Mouse (Mus musculus): ENCODE data around the gene Srgap2. TPM values are rescaled to one million over a fixed set of nuclear protein-coding genes. Genes with fewer than 3 reads are reported as not detected.
A peak's percentile ranks its signal among the peaks of the same experiment; 100 is the strongest.

Srgap2 gene
- total RNA-seq (2014; fragmentation: Nextera tagmentation) (36.0 and 61.0 TPM in 2 replicates), total RNA-seq (2017) (14.3 and 16.5 TPM in 2 replicates)

DNA sequence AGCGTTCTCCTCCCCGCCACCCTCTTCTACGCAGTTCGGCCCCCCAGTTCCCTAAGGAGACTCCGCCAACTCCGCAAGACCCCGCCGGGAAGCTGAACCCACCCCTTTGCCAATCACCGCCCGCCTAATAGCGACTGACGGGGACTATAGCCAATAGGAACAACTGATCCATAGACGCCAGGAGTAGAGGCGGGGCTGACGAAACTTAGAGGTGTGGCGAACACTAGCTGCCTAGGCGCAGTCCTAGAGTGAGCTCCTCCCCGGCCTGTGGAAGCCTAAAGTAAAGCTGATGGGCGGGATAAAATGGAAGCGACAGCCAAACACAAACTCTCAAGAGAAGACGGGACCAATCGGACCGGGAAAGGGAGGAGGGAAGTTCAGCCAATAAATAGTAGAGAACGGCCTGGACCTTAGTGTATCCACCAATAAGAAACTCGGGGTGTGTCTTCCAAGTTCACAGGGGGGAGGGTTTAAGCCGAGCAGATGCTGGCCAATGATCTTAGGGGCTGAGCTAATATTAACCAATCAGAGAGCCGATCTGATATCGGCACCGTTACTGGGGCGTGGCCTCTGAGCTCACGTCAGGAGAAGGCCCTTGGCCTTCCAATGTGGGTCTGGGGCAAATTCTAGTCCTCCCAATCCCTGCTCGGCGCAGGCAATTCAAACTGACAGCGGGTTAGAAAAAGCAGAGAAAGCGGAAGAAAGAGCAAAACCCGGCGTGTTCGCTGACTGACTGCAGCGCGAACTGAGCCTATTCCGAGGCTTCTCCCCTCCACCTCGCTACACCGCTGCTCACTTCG lies at the start of gene Srgap2, which contains the start of gene Fam72a:
TSS of gene Srgap2 (minus strand) at position 72 of the 800 bp plus-strand sequence.
TSS of gene Fam72a (plus strand) at position 623 of the 800 bp plus-strand sequence.
- peak; percentile 63 for ATAC-seq (replicated peaks; ENCODE audit: poor library complexity, severe bottlenecking)

DNA sequence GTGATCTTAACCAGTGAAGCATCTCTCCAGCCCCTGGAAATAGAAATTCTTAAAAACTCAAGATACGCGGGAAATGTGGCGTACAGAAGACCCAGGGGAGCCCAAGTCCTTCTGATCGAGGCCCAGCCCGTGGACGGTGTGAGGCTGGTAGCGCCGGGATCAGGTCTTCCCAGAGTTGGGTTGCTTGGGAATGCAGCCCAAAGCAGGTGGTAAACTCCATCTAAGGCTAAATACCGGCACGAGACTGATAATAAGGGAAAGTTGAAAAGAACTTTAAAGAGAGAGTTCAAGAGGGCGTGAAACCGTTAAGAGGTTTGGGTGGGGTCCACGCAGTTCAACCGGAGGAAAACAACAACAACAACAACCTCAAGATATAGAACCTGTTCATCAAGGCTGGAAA lies 46.6 kb upstream of the Srgap2 start:
- ATAC-seq (replicated peaks; ENCODE audit: poor library complexity, severe bottlenecking) = peak; percentile 77

DNA sequence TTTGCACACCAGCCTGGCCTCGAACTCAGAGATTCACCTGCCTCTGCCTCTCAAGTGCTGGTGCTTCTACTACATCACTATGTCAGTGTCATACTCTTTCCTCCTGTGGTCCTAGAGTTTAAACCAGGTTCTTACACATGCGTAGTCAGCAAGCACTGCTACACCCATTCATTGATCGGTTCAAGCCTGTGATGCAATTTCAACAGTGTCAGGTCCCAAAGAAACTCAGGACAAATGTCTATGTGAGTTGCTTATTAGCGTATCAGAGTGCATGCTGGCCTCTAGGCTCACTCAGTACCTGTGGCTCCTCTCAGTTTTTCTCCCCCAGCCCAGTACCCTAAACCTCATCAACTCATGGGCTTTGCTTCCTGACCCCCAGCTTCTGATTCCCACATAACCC lies 43.2 kb upstream of the Srgap2 start:
- ATAC-seq (replicated peaks; ENCODE audit: poor library complexity, severe bottlenecking) = no peak

DNA sequence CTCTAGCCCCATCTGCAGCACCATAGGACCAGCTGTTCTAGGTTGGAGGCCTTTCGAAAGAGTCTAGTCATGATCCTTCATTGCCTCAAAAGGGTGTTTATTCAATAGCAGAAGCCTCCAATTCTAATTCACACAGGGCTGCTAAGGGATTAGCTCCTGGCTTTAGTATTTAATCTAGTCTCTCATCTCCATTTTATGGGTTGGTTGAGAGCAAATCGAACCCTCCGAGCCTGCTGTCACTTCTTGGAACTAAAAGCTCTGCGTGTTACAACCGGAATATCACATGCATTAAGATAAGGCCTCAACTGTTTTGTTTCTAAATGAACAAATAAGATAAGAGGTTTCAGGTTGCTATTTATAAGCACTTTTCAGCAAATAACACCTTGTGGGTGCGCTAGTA lies 42.6 kb upstream of the Srgap2 start:
- ATAC-seq (replicated peaks; ENCODE audit: poor library complexity, severe bottlenecking) = no peak

DNA sequence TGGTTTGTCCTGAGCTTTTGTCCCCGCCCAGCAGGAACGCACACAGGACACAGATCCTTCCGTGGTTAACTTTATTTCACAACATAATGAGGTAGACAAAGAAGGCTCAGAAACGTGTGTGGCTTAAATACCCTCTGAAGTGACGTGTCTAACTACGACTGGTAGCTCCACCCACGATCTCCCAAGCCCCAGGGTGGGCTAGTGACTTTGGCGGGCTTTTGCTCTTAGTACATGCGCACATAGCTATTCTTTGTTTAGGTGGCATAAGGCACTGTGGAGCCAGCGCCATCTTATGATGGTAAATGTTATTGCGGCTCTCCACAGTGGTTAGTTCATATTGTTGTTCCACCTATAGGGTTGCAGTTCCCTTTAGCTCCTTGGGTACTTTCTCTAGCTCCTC lies 38.9 kb upstream of the Srgap2 start:
- peak; percentile 86 for ATAC-seq (replicated peaks; ENCODE audit: poor library complexity, severe bottlenecking)

DNA sequence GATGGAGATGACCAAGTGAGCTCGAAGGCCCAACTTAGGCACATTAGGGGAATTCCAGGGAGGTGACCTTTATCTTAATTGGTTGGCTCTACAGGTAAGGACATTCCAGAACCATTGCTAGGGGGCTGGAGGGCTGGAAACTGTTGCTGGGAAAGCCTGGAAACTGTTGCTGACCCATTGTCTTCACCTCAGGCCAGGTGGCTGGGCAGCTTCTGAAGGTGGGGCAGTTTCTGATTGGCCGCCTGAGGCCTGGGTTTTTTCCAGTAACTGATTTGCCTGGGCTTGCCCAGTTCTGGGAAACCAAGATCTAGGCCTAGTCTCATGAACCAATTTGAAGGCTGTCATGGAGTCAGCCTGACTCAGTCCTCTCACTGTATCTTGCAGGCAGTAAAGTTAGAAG lies 34.9 kb upstream of the Srgap2 start:
- no peak for ATAC-seq (replicated peaks; ENCODE audit: poor library complexity, severe bottlenecking)

DNA sequence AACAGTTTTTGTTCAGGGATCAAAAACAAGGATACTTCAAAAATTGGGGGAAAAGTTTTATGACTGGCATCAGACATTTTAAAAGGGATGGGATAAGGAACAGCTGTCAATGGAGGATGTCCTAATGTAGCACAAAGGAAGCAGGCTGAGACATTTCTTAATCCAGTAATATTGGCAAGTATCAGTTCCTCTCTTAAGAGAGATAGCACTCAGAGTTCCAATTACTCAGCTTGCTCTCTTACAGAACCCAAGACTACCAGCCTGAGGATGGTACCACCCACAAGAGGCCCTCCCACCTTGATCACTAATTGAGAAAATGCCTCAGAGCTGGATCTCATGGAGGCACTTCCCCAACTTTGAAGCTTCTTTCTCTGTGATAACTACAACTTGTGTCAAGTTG lies 33.3 kb upstream of the Srgap2 start:
- peak; percentile 74 for ATAC-seq (replicated peaks; ENCODE audit: poor library complexity, severe bottlenecking)

DNA sequence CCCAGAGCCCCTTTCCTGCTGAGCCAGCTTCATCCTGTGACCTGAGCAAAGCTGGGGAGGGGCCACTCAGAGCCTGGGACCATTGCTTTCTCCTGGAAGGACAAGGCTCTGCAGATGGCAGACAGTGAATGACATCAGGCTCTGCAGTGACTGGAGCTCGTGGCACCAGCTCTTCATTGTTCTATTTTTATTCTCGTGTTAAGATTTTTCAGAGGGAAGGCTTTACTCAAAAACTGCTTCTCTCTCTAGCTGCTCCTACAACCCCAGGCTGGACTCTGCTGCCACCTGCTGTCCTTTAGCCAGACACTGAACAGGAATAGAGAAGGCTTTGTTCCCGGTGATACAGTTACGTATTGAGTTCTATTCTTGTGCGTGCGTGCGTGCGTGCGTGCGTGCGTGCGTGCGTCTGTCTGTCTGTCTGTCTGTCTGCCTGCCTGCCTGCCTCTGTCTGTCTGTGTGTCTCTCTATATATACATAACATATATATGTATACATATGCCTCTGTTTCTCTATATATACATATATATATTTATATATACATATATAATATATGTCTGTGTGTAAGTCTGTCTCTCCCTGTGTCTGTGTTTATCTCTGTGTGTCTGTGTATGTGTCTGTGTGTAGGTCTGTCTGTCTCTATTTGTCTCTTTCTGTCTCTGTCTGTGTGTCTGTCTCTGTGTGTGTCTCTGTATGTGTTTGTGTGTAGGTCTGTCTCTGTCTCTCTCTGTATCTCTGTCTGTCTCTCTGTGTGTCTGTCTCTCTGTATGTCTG lies 28.1 kb upstream of the Srgap2 start:
- ATAC-seq (replicated peaks; ENCODE audit: poor library complexity, severe bottlenecking) = peak; percentile 99

DNA sequence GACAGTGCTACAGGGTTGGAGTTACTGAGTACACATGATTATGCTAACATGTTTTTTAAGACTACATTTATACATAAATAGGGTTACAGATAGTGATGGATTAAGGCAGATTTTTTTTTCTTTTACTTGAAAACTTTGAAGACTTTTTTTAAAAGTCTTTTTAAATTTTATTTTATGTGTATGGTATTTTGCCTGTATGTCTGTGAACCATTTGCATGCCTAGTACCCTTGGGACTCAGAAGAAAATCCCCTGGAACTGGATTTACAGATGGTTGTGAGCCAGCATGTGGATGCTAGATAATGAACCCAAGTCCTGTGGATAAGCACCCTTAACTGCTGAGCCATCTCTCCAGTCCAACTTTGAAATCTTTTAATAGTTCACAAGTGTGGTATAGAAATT lies 26.3 kb upstream of the Srgap2 start:
- ATAC-seq (replicated peaks; ENCODE audit: poor library complexity, severe bottlenecking) = no peak

DNA sequence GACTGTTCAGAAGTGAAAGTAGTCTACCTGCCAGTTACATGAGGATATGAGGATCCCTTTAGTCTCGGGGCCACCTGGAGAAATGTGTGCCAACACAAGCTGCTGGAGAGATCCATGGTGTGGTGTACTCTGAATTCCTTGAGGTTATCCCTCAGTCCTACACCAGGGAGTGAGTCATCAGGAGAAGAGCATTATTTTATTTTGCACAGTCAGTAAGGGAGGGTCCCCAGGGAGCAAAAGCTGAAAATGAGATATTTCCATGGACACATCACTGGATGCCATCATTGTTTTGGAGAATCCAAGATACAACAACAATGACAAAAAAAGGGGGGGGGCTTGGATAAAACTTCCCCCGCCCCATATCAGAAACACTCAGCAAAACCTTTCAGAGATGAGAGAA lies 24.8 kb upstream of the Srgap2 start:
- no peak for ATAC-seq (replicated peaks; ENCODE audit: poor library complexity, severe bottlenecking)

DNA sequence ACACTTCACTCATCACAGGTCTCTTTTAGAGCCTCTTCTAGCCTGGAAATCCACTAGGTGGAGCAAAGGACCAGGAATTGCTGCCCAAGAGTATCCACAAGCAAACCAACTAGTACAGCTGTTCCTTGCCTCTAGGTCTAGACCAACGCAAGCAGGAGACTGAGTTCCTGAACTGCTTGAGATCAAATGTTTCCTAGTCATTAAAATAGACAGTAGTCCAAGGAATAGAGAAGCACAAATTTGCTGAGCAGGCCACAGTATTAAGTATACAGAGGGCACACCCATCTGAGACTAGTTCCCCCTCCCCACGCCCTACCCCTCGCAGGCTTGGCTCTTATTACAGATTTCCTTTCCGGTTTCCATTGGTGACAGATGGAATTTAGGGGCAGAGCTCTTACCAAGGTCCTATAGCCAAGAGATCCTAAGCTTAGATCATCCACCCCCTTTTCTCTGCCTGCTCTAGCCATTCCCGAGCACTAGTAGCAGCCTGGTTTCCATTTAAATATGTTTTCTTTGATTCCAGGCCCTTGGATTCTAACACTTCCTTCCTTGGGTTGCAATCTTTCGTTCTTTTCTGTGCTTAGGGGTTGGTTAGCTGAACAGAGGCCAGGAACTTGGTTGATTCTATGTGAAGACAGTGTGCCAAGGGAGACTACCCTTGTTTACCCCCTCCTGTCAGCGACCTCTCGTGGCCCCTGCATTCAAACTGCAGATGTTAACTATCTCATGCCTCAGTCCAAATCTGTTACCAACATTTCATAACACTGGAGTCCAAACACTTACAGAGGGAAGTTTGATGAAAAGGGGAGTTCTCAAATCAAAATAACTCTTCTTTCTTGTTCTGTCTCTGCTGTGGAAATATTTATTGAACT lies 21.6 kb upstream of the Srgap2 start:
- 0 out of 2 replicates have a peak, but pooled peaks have one; percentile 33 for ATAC-seq (replicated peaks; ENCODE audit: poor library complexity, severe bottlenecking)

DNA sequence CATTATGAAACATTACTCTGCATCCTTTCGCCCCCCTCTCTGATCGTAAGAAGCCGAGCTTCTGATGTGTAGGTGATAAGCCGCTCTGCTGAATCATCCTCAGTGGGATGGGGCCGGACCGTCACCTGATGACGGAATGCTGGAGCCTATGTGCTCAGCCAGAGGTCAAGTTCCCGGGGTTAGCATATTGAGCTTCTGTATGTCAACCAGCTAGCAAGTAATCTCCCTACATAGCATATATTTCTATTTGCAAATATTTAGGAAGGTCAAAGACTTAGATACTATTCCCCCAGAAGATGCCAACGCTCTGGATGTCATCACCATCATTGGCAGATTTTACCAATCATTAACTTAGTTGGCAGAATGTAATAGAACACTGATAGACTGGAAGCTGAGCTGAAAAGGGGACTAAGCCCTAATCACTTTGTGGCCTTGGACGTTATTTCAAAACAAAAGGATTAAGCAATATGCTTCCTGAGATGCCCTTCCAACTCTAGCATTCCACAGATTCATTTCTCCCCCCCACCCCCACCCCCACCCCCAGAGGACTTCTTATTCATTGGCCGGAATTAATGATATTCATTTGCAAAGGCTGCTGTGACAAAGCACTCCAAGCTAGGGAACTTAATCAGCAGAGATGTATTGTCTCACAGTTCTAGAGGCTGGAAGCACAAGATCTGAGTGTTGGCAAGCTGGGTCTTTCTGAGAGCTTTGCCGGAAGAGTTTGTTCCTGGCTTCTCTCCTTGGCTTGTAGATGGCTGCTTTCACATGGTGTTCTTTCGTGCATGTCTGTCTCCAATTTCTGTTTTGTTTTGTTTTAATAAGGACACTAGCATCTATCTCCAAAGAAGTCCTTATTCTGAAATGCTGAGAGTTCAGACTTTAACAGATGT lies 19.9 kb upstream of the Srgap2 start:
- peak; percentile 44; the same call in 1 of the 2 replicates for ATAC-seq (replicated peaks; ENCODE audit: poor library complexity, severe bottlenecking)

DNA sequence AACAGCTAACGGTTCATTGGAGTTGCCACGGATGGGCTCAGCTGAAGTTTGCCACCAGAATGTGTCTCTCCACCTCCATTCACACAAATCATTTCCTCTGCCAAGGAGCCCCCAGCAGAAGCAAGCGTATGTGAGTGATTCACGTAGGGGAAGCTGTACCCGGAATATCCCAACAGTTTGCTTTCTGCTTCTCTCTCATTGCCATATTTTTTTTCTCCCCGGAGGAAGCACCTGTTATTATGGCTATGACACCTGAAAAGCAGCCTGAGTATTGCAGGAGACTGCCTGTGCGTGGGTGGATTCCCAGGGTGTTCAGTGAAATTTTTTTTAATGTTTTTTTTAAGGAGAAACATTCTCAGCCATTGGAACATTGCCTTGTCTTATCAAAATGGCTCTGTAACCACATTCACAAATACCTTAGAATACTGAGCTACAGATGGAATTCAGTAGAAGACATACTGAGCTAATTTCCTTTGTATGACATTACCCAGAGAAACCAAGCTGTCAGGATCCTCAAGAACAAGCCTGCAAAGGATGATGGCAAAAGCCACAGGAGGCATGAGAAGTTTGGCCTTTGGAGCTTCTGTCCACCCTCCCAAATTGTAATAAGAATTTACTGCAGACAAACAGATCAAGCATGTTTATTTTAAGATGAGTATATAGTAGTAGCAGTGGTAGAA lies 16.9 kb upstream of the Srgap2 start:
- no peak for ATAC-seq (replicated peaks; ENCODE audit: poor library complexity, severe bottlenecking)

DNA sequence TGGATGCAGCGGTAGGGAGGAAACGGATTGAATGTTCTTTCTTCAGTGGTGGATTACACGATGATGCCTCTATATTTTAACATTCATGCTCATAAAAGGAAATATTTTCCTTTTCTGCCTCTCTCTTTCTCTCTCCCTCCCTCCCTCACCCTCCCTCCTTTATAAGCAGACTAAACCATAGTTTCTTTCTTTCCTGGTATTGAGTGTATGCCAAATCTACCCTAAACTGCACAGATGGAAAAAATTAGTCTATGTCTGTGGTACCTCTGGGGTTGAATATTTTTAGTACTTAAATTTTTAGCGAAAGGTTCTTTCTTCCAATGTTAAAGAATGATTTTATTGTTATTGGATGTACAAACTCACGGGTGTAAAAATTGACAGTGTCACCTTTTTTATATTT lies 14.8 kb upstream of the Srgap2 start:
- ATAC-seq (replicated peaks; ENCODE audit: poor library complexity, severe bottlenecking) = no peak

DNA sequence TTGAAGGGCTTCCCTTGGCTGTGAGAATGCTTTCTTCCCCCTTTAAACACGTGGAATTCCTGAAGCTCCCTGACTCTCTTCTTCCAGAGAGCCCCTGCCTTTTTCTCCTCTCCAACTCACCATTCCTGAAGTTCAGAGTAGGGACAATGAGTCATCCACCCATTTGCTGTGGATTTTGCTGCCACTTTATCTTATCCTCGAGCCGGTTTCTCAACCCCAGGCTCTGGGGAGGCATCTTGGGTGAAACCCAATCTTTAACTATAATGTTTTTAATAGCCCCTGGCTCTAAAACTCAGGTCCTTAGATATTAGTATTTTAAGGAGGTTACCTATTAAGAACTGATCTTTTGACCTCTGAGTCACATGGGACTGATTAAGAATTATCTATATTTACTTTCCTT lies 14.3 kb upstream of the Srgap2 start:
- ATAC-seq (replicated peaks; ENCODE audit: poor library complexity, severe bottlenecking) = no peak

DNA sequence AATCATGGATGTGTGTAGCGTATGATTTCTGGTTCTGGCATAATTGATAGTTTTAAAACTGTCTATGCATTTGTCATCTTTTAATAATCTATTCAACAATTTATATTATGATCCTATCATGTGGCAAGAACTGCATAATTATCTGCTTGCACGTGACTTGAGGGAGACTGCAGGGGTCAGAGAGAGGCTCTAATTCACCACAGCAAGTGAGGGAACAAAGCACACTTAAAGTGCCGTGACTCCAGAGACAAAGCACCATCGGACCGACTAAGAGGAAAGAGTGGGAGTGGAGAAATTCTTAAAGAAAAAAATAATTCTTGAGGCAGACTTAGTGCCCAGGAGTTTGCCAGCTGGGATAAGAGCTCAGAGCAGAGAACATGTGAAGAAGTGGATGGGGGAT lies 13.6 kb upstream of the Srgap2 start:
- ATAC-seq (replicated peaks; ENCODE audit: poor library complexity, severe bottlenecking) = no peak

DNA sequence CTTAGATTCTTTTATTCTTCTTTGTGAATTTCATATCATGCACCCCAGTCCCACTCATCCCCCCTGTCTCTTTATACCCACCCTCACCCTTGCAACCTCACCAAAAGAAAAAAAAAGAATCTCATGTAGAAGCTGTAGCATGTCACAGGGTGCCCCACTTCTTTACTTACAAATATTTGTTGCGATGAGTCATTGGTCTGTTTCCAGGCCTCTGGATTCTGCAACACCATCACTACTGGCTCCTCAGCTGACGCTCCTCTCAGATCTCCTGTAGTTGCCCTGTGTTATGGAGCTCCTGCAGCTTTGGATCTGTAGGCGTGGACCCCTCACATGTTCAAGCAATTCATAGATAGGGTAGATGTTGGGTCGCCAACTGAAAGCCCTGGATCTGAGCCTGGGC lies 12.6 kb upstream of the Srgap2 start:
- no peak for ATAC-seq (replicated peaks; ENCODE audit: poor library complexity, severe bottlenecking)

DNA sequence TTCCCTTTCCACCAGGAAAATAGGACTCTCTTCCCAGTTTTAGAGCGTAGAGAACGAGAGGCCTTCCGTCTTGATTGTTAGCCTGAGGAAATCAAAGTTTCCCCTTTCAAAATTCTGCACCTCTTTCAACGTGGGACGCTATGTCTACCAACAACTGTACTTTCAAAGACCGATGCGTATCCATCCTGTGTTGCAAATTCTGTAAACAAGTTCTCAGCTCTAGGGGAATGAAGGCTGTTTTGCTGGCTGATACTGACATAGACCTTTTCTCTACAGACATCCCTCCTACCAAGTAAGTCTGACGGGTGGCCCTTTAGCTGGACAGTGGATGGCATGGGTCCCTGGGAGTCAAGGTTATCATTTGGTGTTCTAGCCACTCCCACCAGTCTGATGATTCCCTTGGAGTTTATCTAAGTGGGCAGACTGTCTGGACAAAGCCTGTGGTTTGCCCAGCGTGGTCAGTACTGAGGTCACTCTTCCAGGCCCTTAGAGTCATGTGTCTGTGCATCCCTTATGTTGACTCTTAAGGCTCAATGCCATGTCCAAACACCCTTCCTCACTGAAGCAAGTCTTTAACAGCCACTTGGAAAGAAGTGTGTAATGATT lies 1.5 kb upstream of the Srgap2 start:
- ATAC-seq (replicated peaks; ENCODE audit: poor library complexity, severe bottlenecking) = no peak

DNA sequence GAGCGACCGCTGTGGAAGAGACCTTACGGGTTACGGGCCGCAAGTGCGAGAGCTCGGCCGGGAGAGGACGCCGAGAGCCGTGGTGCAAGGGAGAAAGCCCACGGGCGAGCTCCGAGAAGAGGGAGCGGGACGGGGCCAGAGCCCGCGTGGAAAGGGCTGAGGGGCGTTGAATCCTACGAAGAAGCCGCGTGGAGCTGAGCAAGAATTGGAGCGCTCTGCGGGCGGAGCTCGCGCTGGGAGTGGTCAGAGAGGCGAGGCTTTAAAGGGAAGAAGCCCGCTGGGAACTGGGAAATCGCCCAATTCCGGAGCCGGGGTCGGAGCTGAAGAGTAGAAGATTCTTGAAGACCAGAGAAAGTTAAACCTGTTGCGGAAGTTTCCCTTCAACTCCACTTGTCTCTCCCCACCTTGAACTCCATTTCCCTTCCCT lies 942 bp upstream of the Srgap2 start:
- peak; percentile 8 for ATAC-seq (replicated peaks; ENCODE audit: poor library complexity, severe bottlenecking)
